Mouse (Mus musculus): ENCODE data around the gene Ttc7. TPM values are rescaled to one million over a fixed set of nuclear protein-coding genes. Genes with fewer than 3 reads are reported as not detected.
A peak's percentile ranks its signal among the peaks of the same experiment; 100 is the strongest.

Ttc7 gene
- polyA plus RNA-seq, 1 experiment from 2014 or later: 2.9 TPM

GRCm38 (mm10) chr17:87368481-87368880, 85.8 kb downstream of the Ttc7 start:
- peak overlapping the region; percentile 64 for H3K27ac ChIP-seq
- no peak overlapping the region for H3K4me3 ChIP-seq
- DNase-seq (ENCODE audit: extremely low spot score, low spot score): no peak
- 85% methylated on average over 10 of the region's 10 CpGs for WGBS
- H3K9me3 ChIP-seq: no peaks in the 10 kb centered on the region
- no peaks in the 10 kb centered on the region for H3K27me3 ChIP-seq (ENCODE audit: poor library complexity, severe bottlenecking)
- H3K36me3 ChIP-seq (replicated peaks): no peaks in the 10 kb centered on the region
- peaks cover 66% of the 10 kb centered on the region for H3K4me1 ChIP-seq

GRCm38 (mm10) chr17:87369270-87369759, 86.6 kb downstream of the Ttc7 start:
- Histone ChIP-seq H3K27me3 (ENCODE audit: poor library complexity, severe bottlenecking) (no peaks in the 10 kb centered on the region), H3K4me3 (no peak overlapping the region), H3K27ac (peak overlapping the region; percentile 57; the same call in 1 of the 2 replicates), H3K9me3 (no peaks in the 10 kb centered on the region), H3K36me3 (replicated peaks) (no peaks in the 10 kb centered on the region), H3K4me1 (peaks cover 66% of the 10 kb centered on the region)
- 74% methylated on average over 18 of the region's 18 CpGs for WGBS
- DNase-seq (ENCODE audit: extremely low spot score, low spot score): no peak

GRCm38 (mm10) chr17:87372189-87372588, 89.5 kb downstream of the Ttc7 start:
- no peak overlapping the region for H3K27ac ChIP-seq
- 85% methylated on average over 7 of the region's 7 CpGs for WGBS
- H3K27me3 ChIP-seq (ENCODE audit: poor library complexity, severe bottlenecking): no peaks in the 10 kb centered on the region
- DNase-seq (ENCODE audit: extremely low spot score, low spot score): no peak
- H3K36me3 ChIP-seq (replicated peaks): no peaks in the 10 kb centered on the region
- peaks cover 59% of the 10 kb centered on the region for H3K4me1 ChIP-seq
- no peak overlapping the region for H3K4me3 ChIP-seq
- no peaks in the 10 kb centered on the region for H3K9me3 ChIP-seq

- Histone ChIP-seq H3K27me3 (ENCODE audit: poor library complexity, severe bottlenecking) (no peaks in the 10 kb centered on the region), H3K4me3 (no peak overlapping the region), H3K36me3 (replicated peaks) (no peaks in the 10 kb centered on the region), H3K27ac (0 out of 2 replicates have a peak overlapping the region, but pooled peaks have one; percentile 5), H3K4me1 (peaks cover 59% of the 10 kb centered on the region), H3K9me3 (no peaks in the 10 kb centered on the region)
- WGBS: 87% methylated on average over 9 of the region's 9 CpGs
- no peak for DNase-seq (ENCODE audit: extremely low spot score, low spot score)
Observed at GRCm38 (mm10) chr17:87373327-87373726, 90.6 kb downstream of the Ttc7 start.

GRCm38 (mm10) chr17:87375941-87376511, 93.3 kb downstream of the Ttc7 start:
- WGBS: 61% methylated on average over 10 of the region's 10 CpGs
- H3K36me3 ChIP-seq (replicated peaks): no peaks in the 10 kb centered on the region
- H3K4me3 ChIP-seq: no peak overlapping the region
- no peaks in the 10 kb centered on the region for H3K9me3 ChIP-seq
- DNase-seq (ENCODE audit: extremely low spot score, low spot score): no peak
- no peaks in the 10 kb centered on the region for H3K27me3 ChIP-seq (ENCODE audit: poor library complexity, severe bottlenecking)
- peaks cover 62% of the 10 kb centered on the region for H3K4me1 ChIP-seq
- peak overlapping the region; percentile 85 for H3K27ac ChIP-seq

- Histone ChIP-seq H3K27ac (peak overlapping the region; percentile 85), H3K9me3 (no peaks in the 10 kb centered on the region), H3K27me3 (ENCODE audit: poor library complexity, severe bottlenecking) (no peaks in the 10 kb centered on the region), H3K4me1 (peaks cover 62% of the 10 kb centered on the region), H3K36me3 (replicated peaks) (no peaks in the 10 kb centered on the region), H3K4me3 (no peak overlapping the region)
- no peak for DNase-seq (ENCODE audit: extremely low spot score, low spot score)
- 76% methylated on average over 6 of the region's 6 CpGs for WGBS
Observed at GRCm38 (mm10) chr17:87376831-87377471, 94.3 kb downstream of the Ttc7 start.

- peaks cover 58% of the 10 kb centered on the region for H3K4me1 ChIP-seq
- no peaks in the 10 kb centered on the region for H3K27me3 ChIP-seq (ENCODE audit: poor library complexity, severe bottlenecking)
- peak overlapping the region; percentile 85 for H3K27ac ChIP-seq
- no peaks in the 10 kb centered on the region for H3K36me3 ChIP-seq (replicated peaks)
- no peaks in the 10 kb centered on the region for H3K9me3 ChIP-seq
- 60% methylated on average over 6 of the region's 6 CpGs for WGBS
- no peak overlapping the region for H3K4me3 ChIP-seq
- no peak for DNase-seq (ENCODE audit: extremely low spot score, low spot score)
Observed at GRCm38 (mm10) chr17:87377536-87377935, 94.8 kb downstream of the Ttc7 start.

GRCm38 (mm10) chr17:87378354-87379159, 95.9 kb downstream of the Ttc7 start:
- Histone ChIP-seq H3K36me3 (replicated peaks) (no peaks in the 10 kb centered on the region), H3K27me3 (ENCODE audit: poor library complexity, severe bottlenecking) (no peaks in the 10 kb centered on the region), H3K4me3 (peak overlapping the region; percentile 4; the same call in 1 of the 2 replicates), H3K4me1 (peaks cover 58% of the 10 kb centered on the region), H3K9me3 (no peaks in the 10 kb centered on the region), H3K27ac (peak overlapping the region; percentile 85)
- WGBS: 55% methylated on average over 16 of the region's 16 CpGs
- peak; percentile 38 for DNase-seq (ENCODE audit: extremely low spot score, low spot score)

- WGBS: 77% methylated on average over 11 of the region's 11 CpGs
- H3K36me3 ChIP-seq (replicated peaks): no peaks in the 10 kb centered on the region
- DNase-seq (ENCODE audit: extremely low spot score, low spot score): no peak
- peak overlapping the region; percentile 4; the same call in 1 of the 2 replicates for H3K4me3 ChIP-seq
- no peaks in the 10 kb centered on the region for H3K9me3 ChIP-seq
- H3K27me3 ChIP-seq (ENCODE audit: poor library complexity, severe bottlenecking): no peaks in the 10 kb centered on the region
- peak overlapping the region; percentile 85 for H3K27ac ChIP-seq
- H3K4me1 ChIP-seq: peaks cover 58% of the 10 kb centered on the region
Observed at GRCm38 (mm10) chr17:87379160-87379624, 96.5 kb downstream of the Ttc7 start.

- Histone ChIP-seq H3K27ac (peak overlapping the region; percentile 85), H3K36me3 (replicated peaks) (no peaks in the 10 kb centered on the region), H3K9me3 (no peaks in the 10 kb centered on the region), H3K4me3 (no peak overlapping the region), H3K27me3 (ENCODE audit: poor library complexity, severe bottlenecking) (no peaks in the 10 kb centered on the region), H3K4me1 (peaks cover 58% of the 10 kb centered on the region)
- no peak for DNase-seq (ENCODE audit: extremely low spot score, low spot score)
- 69% methylated on average over 10 of the region's 10 CpGs for WGBS
Observed at GRCm38 (mm10) chr17:87379821-87380220, 97.1 kb downstream of the Ttc7 start.

- Histone ChIP-seq H3K4me3 (no peak overlapping the region), H3K9me3 (no peaks in the 10 kb centered on the region), H3K4me1 (peaks cover 55% of the 10 kb centered on the region), H3K36me3 (replicated peaks) (no peaks in the 10 kb centered on the region), H3K27me3 (ENCODE audit: poor library complexity, severe bottlenecking) (no peaks in the 10 kb centered on the region), H3K27ac (peak overlapping the region; percentile 85; the same call in 1 of the 2 replicates)
- WGBS: 94% methylated on average over 9 of the region's 9 CpGs
- DNase-seq (ENCODE audit: extremely low spot score, low spot score): no peak
Observed at GRCm38 (mm10) chr17:87380681-87381080, 98.0 kb downstream of the Ttc7 start.

GRCm38 (mm10) chr17:87385835-87386234, 103.1 kb downstream of the Ttc7 start:
- Histone ChIP-seq H3K9me3 (no peaks in the 10 kb centered on the region), H3K27ac (no peak overlapping the region; the same call in 1 of the 2 replicates), H3K4me1 (peaks cover 12% of the 10 kb centered on the region), H3K27me3 (ENCODE audit: poor library complexity, severe bottlenecking) (no peaks in the 10 kb centered on the region), H3K36me3 (replicated peaks) (no peaks in the 10 kb centered on the region), H3K4me3 (no peak overlapping the region)
- 88% methylated on average over 3 of the region's 3 CpGs for WGBS
- DNase-seq (ENCODE audit: extremely low spot score, low spot score): no peak
